Mouse (Mus musculus) cerebellum, adult 11-12 months (tissue): ENCODE measurements around the gene Nebl.
"Not testable (repeated sequence)": the region's sequence is repeated elsewhere in the genome, so short reads cannot be mapped to it uniquely, and the experiment has no call there.

Experiments used
- DNase-seq: peaks from one replicate; pipeline ENCODE4 v3.0.0; 2022

Gene Nebl

DNA sequence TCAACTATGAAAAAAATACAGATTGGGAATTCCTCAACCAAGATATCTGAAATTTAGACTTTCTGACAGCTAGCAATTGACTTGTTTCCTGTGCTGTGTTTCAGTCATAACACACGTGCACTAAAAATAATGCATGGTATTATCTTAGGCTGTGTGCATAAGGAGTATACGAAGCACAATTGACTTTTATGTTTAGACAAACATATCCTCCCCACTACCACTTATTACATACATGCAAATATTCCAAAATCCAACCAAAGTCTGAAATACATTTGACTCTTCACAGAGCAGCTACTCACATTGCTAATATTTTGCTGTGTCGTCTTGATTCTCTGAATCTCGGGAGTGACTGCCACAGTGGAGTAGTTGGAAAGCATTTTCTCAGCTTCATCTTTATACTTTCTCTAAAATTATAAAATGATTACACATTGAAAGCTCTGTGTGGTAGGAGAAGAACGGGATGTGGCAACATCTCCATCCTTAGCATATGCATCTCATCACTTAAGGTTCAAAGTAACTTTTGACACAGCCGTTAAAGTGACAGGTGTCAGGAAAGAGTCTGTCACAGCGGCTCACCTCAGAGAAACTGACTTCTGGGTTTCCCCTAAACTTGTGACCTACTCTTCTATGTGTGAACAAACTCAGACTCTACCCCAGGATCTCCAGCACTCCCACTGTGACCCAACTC is 340.6 kb downstream of the Nebl start:
- DNase-seq = no peak

DNA sequence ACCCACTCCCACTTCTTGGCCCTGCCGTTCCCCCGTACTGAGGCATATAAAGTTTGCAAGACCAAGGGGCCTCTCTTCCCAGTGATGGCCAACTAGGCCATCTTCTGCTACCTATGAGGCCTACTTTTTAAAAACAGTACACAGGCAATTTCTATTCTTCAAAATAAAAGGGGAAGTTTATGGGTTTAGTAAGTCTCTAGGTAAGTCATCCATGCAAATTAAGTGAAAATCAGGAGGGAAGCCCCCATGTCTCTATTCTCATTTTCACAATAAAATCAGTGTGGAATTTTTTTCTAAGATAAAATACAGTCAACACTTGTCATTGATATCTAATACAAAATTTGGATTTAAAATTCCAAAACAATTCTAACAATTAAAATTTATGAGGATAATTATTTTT is 341.4 kb downstream of the Nebl start:
- no peak for DNase-seq

DNA sequence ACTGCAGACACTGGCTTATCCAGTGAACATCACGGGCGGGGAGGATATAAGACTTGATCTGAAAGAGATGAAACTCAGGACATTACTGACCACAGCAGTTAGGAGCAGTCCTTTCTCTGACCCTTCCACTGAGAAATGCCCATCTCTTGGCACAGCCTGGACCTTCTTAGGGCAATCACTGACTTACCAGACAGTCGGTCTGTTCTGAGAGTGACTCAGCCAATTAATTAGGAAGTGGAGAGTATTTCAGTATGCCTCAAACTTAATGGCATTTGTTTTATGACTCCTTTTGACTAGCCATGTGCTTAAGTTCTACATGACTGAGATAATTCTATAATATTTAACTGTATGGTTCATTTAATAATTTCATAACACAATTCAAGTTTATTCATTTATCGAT is 341.9 kb downstream of the Nebl start:
- no peak for DNase-seq

GRCm38 (mm10) chr2:17382227-17382626 is 349.0 kb downstream of the Nebl start:
- no peak for DNase-seq

DNA sequence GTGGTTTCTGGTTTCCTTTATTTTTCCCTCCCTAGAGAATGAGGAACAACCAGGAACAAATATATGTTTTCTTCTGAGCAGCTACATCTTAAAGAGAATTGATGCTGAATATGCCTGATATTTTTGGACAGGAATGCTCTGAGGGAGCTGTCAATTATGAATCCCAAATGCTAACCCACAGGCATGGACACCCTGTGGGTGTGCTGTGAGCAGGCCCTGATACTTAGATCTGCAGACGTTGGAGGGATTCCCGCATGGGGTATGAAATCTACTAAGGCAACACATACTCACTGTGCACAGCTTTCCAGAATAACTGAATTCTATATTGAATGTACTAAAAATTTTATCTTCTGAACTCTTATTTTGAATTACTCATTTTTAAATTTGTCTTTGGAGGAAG is 355.3 kb downstream of the Nebl start:
- DNase-seq = no peak

- DNase-seq = no peak
These were observed 365.6 kb downstream of the Nebl start for GRCm38 (mm10) chr2:17365671-17366070.

DNA sequence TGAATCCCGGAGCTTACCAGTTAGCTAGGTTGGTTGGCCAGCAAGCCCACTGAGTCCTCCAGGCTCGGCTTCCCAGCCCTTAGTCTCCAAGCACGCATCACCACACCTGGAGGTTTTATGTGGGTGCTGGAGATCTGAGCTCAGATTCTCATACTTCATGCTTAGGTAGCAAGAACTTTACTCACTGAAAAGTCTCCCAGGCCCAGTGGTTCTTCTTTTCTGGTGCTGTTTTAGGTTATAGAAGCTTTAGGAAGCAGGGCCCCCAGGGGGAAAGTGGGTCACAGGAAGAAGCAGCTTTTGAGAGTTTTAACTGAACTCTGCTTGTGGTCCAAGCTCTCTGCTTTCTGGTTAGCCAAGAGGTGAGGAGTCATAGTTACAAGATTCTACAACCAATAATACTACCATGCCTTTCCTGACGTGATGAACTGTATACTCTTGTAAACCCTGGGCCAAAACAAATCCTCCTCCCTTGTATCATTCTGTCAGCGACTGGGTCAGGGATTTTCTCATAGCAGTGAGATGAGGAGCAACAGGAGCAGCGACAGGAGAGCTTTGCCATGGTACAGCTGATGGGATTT is 366.2 kb downstream of the Nebl start:
- no peak for DNase-seq

- no peak for DNase-seq
These were observed 367.7 kb downstream of the Nebl start for GRCm38 (mm10) chr2:17363337-17364216.

- DNase-seq = no peak
These were observed 369.1 kb downstream of the Nebl start for GRCm38 (mm10) chr2:17362181-17362580.

GRCm38 (mm10) chr2:17344643-17345042 is 386.6 kb downstream of the Nebl start:
- no peak for DNase-seq

DNA sequence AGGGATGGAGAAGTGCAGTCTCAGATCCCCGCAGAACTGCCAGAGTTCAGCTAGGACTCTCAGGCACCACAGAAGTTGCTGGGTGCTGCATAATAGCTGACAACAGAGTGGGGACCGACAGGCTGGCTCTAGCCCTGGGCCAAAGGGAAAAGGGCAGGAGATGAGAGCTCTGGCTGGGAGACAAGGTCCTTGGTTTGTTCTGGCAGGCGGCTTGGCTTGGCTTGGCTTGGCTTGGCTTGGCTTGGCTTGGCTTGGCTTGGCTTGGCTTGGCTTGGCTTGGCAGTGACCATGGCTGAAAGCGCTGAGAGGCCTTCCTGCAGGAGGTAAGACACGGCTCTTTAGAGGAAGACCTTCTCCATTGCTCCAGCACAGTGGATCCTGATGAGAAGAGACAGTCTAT is 395.8 kb downstream of the Nebl start:
- peak; percentile 87 for DNase-seq

- DNase-seq = no peak
These were observed 404.7 kb downstream of the Nebl start for GRCm38 (mm10) chr2:17326590-17326989.

GRCm38 (mm10) chr2:17316850-17317249 is 414.4 kb downstream of the Nebl start:
- no peak for DNase-seq

GRCm38 (mm10) chr2:17301379-17301778 is 429.9 kb downstream of the Nebl start:
- no peak for DNase-seq

DNA sequence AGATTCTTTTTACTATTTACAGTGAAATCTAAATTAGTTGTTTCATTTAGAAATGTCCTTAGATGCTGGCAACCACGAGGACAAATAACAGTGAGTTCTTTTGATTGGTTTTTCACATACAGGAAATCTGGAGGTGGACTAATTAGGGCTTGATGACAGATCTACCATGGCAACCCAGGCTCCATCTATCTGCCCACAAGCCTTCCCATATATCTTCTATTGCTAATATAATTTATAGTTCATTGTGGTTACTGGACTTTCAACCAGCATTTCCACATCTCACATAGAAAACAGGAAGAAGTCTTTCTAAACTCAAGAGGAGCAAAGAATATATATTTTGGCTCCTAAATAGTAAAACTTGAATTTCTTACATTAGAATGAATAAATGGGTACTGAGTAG is 433.8 kb downstream of the Nebl start:
- no peak for DNase-seq

- DNase-seq = not testable (repeated sequence)
These were observed 436.0 kb downstream of the Nebl start for GRCm38 (mm10) chr2:17295257-17295656.
